In genomic region chr14:72200307-72200706, GRCm38 (mm10) we compare ENCODE assay signal across 19 mouse cellular contexts.
A peak's percentile ranks its signal among the peaks of the same experiment; 100 is the strongest.
DNase-seq lines count a peak whose midpoint lies in the region; ATAC-seq and TF ChIP-seq lines count a peak whose summit lies in the region.
"Had no signal": no experiment of that assay in that cellular context is flagged by ENCODE, and none has a peak within 500 bp of the region (broad histone marks: within the 10 kb centered on the region; RNA-seq: fewer than 3 reads in every experiment).

No protein-coding gene starts in this region.

- no peak for TF ChIP-seq CTCF in kidney, postnatal 0 days (IDR thresholded peaks at IDR 0.05; ENCODE audit: low read depth)
- no peak for TF ChIP-seq CTCF in lung, embryonic 14.5 days (IDR thresholded peaks at IDR 0.05; ENCODE audit: low read depth)

- no peak overlapping the region for H3K4me2 ChIP-seq in kidney, postnatal 0 days (ENCODE audit: low read length)
- no peak overlapping the region for H3K4me2 ChIP-seq in lung, embryonic 14.5 days
- H3K4me2 ChIP-seq in midbrain, embryonic 14.5 days (ENCODE audit: low read length): no peak overlapping the region
- H3K4me2 ChIP-seq: heart, embryonic 13.5 days; liver, embryonic 15.5 days; stomach, embryonic 15.5 days had no signal

- peak; percentile 84 for DNase-seq in kidney, postnatal 0 days (ENCODE audit: low spot score)
- no peak for DNase-seq in kidney, adult 8-10 months
- DNase-seq in lung, embryonic 14.5 days: peak; percentile 85
- DNase-seq in lung, adult 18-20 months: no peak
- DNase-seq in midbrain, embryonic 14.5 days: peak; percentile 37
- no peak for DNase-seq in midbrain, embryonic 10.5 days (ENCODE audit: low spot score)
- DNase-seq: adrenal gland, postnatal 25 days; B cell, adult 2 months; cerebellum, adult 2 months; cerebellum, postnatal 14 days; gastrocnemius, postnatal 10 days; layer of hippocampus, adult 9-11 months; right cerebral cortex, postnatal 25 days had no signal

- 58% methylated on average over 3 of the region's 3 CpGs for whole genome bisulfite sequencing in kidney, postnatal 0 days
- WGBS in lung, embryonic 14.5 days: 42% methylated on average over 3 of the region's 3 CpGs
- 64% methylated on average over 3 of the region's 3 CpGs for WGBS in midbrain, embryonic 14.5 days
- 79% methylated on average over 3 of the region's 3 CpGs for WGBS in midbrain, embryonic 10.5 days

- H3K27ac ChIP-seq in kidney, postnatal 0 days: no peak overlapping the region
- no peak overlapping the region for H3K27ac ChIP-seq in lung, embryonic 14.5 days (ENCODE audit: low read depth)
- no peak overlapping the region for H3K27ac ChIP-seq in midbrain, embryonic 14.5 days (replicated peaks; ENCODE audit: low read depth, low read length)
- no peak overlapping the region for H3K27ac ChIP-seq in midbrain, embryonic 10.5 days (replicated peaks)
- H3K27ac ChIP-seq: heart, embryonic 13.5 days; liver, embryonic 15.5 days; stomach, embryonic 15.5 days had no signal

- H3K27me3 ChIP-seq in kidney, postnatal 0 days (ENCODE audit: insufficient read depth, low read length): no peaks in the 10 kb centered on the region
- 0 out of 2 replicates have a peak, but pooled peaks cover 4% of the 10 kb centered on the region for H3K27me3 ChIP-seq in lung, embryonic 14.5 days (ENCODE audit: insufficient read depth, low read length)
- H3K27me3 ChIP-seq in midbrain, embryonic 14.5 days (ENCODE audit: control insufficient read depth, insufficient read depth, low read length): no peaks in the 10 kb centered on the region
- H3K27me3 ChIP-seq in midbrain, embryonic 10.5 days (ENCODE audit: low read depth, poor library complexity, severe bottlenecking): no peaks in the 10 kb centered on the region
- H3K27me3 ChIP-seq: heart, embryonic 13.5 days; liver, embryonic 15.5 days; stomach, embryonic 15.5 days had no signal

- no peak; the same call in 1 of the 2 replicates for ATAC-seq in kidney, postnatal 0 days (replicated peaks; ENCODE audit: low FRiP score, low read depth)
- peak; percentile 55 for ATAC-seq in lung, embryonic 14.5 days (ENCODE audit: insufficient read depth)
- no peak for ATAC-seq in midbrain, embryonic 14.5 days (ENCODE audit: low FRiP score, low TSS enrichment)
- ATAC-seq: hindbrain, embryonic 16.5 days; midbrain, embryonic 16.5 days had no signal

- no peaks in the 10 kb centered on the region for H3K4me1 ChIP-seq in kidney, postnatal 0 days (replicated peaks; ENCODE audit: insufficient read depth, low read length)
- peaks cover 4% of the 10 kb centered on the region; the same call in 1 of the 2 replicates for H3K4me1 ChIP-seq in lung, embryonic 14.5 days (ENCODE audit: insufficient read depth)
- no peaks in the 10 kb centered on the region for H3K4me1 ChIP-seq in midbrain, embryonic 14.5 days (ENCODE audit: control insufficient read depth, insufficient read depth, low read length)
- 0 out of 2 replicates have a peak, but pooled peaks cover 3% of the 10 kb centered on the region for H3K4me1 ChIP-seq in midbrain, embryonic 10.5 days
- H3K4me1 ChIP-seq: heart, embryonic 13.5 days; liver, embryonic 15.5 days; stomach, embryonic 15.5 days had no signal

- no peak overlapping the region for H3K4me3 ChIP-seq in kidney, postnatal 0 days (replicated peaks; ENCODE audit: low read depth, low read length)
- no peak overlapping the region for H3K4me3 ChIP-seq in lung, embryonic 14.5 days (ENCODE audit: low read depth, low read length)
- H3K4me3 ChIP-seq in midbrain, embryonic 14.5 days (replicated peaks; ENCODE audit: low read depth, low read length): no peak overlapping the region
- no peak overlapping the region for H3K4me3 ChIP-seq in midbrain, embryonic 10.5 days
- H3K4me3 ChIP-seq: erythroblast, embryonic 14.5 days; heart, embryonic 13.5 days; liver, embryonic 15.5 days; stomach, embryonic 15.5 days had no signal

- no peaks in the 10 kb centered on the region for H3K9me3 ChIP-seq in kidney, postnatal 0 days (replicated peaks; ENCODE audit: low read length)
- no peaks in the 10 kb centered on the region for H3K9me3 ChIP-seq in lung, embryonic 14.5 days (ENCODE audit: low read depth, low read length)
- H3K9me3 ChIP-seq in midbrain, embryonic 14.5 days (ENCODE audit: control insufficient read depth, low read length): no peaks in the 10 kb centered on the region
- no peaks in the 10 kb centered on the region for H3K9me3 ChIP-seq in midbrain, embryonic 10.5 days (replicated peaks)
- H3K9me3 ChIP-seq: heart, embryonic 13.5 days; liver, embryonic 15.5 days; stomach, embryonic 15.5 days had no signal

- H3K36me3 ChIP-seq in kidney, postnatal 0 days (ENCODE audit: insufficient read depth, low read length): no peaks in the 10 kb centered on the region
- no peaks in the 10 kb centered on the region for H3K36me3 ChIP-seq in lung, embryonic 14.5 days (ENCODE audit: insufficient read depth)
- no peaks in the 10 kb centered on the region for H3K36me3 ChIP-seq in midbrain, embryonic 14.5 days (ENCODE audit: control insufficient read depth, insufficient read depth, low read length)
- H3K36me3 ChIP-seq in midbrain, embryonic 10.5 days: no peaks in the 10 kb centered on the region
- H3K36me3 ChIP-seq: heart, embryonic 13.5 days; liver, embryonic 15.5 days; stomach, embryonic 15.5 days had no signal

- no peak overlapping the region for H3K9ac ChIP-seq in kidney, postnatal 0 days (ENCODE audit: low read depth, low read length)
- no peak overlapping the region for H3K9ac ChIP-seq in lung, embryonic 14.5 days
- no peak overlapping the region for H3K9ac ChIP-seq in midbrain, embryonic 14.5 days (replicated peaks; ENCODE audit: low read length)
- H3K9ac ChIP-seq: heart, embryonic 13.5 days; liver, embryonic 15.5 days; stomach, embryonic 15.5 days had no signal

Comparison
In these comparisons a context has a peak if more than half of its experiments do, and no peak if none do; other contexts are left out.
1. DNase-seq: peak in kidney, postnatal 0 days (single experiment), lung, embryonic 14.5 days (single experiment) and midbrain, embryonic 14.5 days (single experiment); none in kidney, adult 8-10 months (0 of 2), lung, adult 18-20 months (0 of 2) and midbrain, embryonic 10.5 days (single experiment).